Mouse (Mus musculus) MEL (cell line): Measurements from ENCODE around the gene Ttll4. TPM values are rescaled to one million over a fixed set of nuclear protein-coding genes. Genes with fewer than 3 reads are reported as not detected.

Experiments
- DNase-seq: peaks from one replicate; pipeline ENCODE4 v3.0.0; 2011; ENCODE audit warnings: low read depth, low spot score
- H3K27ac ChIP-seq: 2 replicates; pipeline ENCODE4 v1.5.1; 2012; ENCODE audit warnings: low read depth, mild to moderate bottlenecking, control low read depth, low read length, moderate library complexity; ENCODE audit not compliant: control insufficient read depth
- H3K27me3 ChIP-seq, 2 experiments: fragments of 150-350 bp in 1 of 2; sonication (generic) in 1 of 2; 2 replicates each; pipeline ENCODE4 v1.6.1; 2012; ENCODE audit warnings: low read length in 2 of 2, mild to moderate bottlenecking in 2 of 2, improper control_type of control experiment in 1 of 2, moderate library complexity in 1 of 2; ENCODE audit not compliant: insufficient read depth in 2 of 2, control insufficient read depth in 1 of 2
- H3K36me3 ChIP-seq, 2 experiments: 2 replicates each; pipeline ENCODE4 v1.6.1; 2012 to 2014; ENCODE audit warnings: low read length in 2 of 2, improper control_type of control experiment in 1 of 2, inconsistent platforms in 1 of 2, mild to moderate bottlenecking in 1 of 2; ENCODE audit not compliant: insufficient read depth in 2 of 2, control insufficient read depth in 1 of 2
- H3K4me1 ChIP-seq, 2 experiments: fragments of 150-350 bp in 1 of 2; sonication (generic) in 1 of 2; 2 replicates each; pipeline ENCODE4 v1.6.1; 2012; ENCODE audit warnings: low read length in 2 of 2, improper control_type of control experiment in 1 of 2, mild to moderate bottlenecking in 1 of 2; ENCODE audit not compliant: insufficient read depth in 2 of 2, control insufficient read depth in 1 of 2
- H3K4me3 ChIP-seq, 2 experiments: fragments of 150-350 bp in 1 of 2; sonication (generic) in 1 of 2; 2 replicates each; pipeline ENCODE4 v1.5.1; 2012; ENCODE audit warnings: low read depth in 2 of 2, low read length in 2 of 2, mild to moderate bottlenecking in 2 of 2, moderate library complexity in 2 of 2, control low read depth in 1 of 2, improper control_type of control experiment in 1 of 2; ENCODE audit not compliant: control insufficient read depth in 1 of 2, insufficient read depth in 1 of 2
- H3K79me2 ChIP-seq: 2 replicates; pipeline ENCODE4 v1.6.1; 2012; ENCODE audit warnings: mild to moderate bottlenecking, low read length, moderate library complexity; ENCODE audit not compliant: control insufficient read depth, poor library complexity, insufficient read depth
- H3K9ac ChIP-seq: 2 replicates; pipeline ENCODE4 v1.6.1; 2012; ENCODE audit warnings: low read depth, mild to moderate bottlenecking, control low read depth, low read length, moderate library complexity; ENCODE audit not compliant: control insufficient read depth, poor library complexity, severe bottlenecking
- H3K9me3 ChIP-seq: fragments of 150-350 bp; sonication (generic); replicated peaks from 2 replicates; pipeline ENCODE4 v1.6.1; 2012; ENCODE audit warnings: mild to moderate bottlenecking, low read length, improper control_type of control experiment, moderate library complexity; ENCODE audit not compliant: insufficient read depth
- BHLHE40 ChIP-seq: IDR thresholded peaks from 2 replicates; pipeline ENCODE4 v1.6.1; 2012; ENCODE audit warnings: low read depth, mild to moderate bottlenecking, inconsistent platforms, low read length, improper control_type of control experiment, borderline replicate concordance
- CHD1 ChIP-seq: IDR thresholded peaks from 2 replicates; pipeline ENCODE4 v1.6.1; 2012; ENCODE audit warnings: low read depth, mild to moderate bottlenecking, inconsistent platforms, low read length, improper control_type of control experiment
- CHD2 ChIP-seq: IDR thresholded peaks from 2 replicates; pipeline ENCODE4 v1.6.1; 2011; ENCODE audit warnings: low read length, improper control_type of control experiment
- CTCF ChIP-seq, 3 experiments: IDR thresholded peaks in 2 of 3; conservative IDR thresholded peaks in 1 of 3; 2 replicates each; pipeline ENCODE4 v1.5.1; 2011 to 2012; ENCODE audit warnings: low read length in 3 of 3, low read depth in 2 of 3, mild to moderate bottlenecking in 2 of 3, improper control_type of control experiment in 1 of 3, inconsistent platforms in 1 of 3, mixed read lengths in 1 of 3, moderate library complexity in 1 of 3; ENCODE audit not compliant: control insufficient read depth in 1 of 3, insufficient read depth in 1 of 3, poor library complexity in 1 of 3, severe bottlenecking in 1 of 3
- ETS1 ChIP-seq: IDR thresholded peaks from 2 replicates; pipeline ENCODE4 v1.6.1; 2012; ENCODE audit warnings: low read depth, mild to moderate bottlenecking, inconsistent platforms, low read length, improper control_type of control experiment, moderate library complexity
- HCFC1 ChIP-seq: IDR thresholded peaks from 2 replicates; pipeline ENCODE4 v1.6.1; 2012; ENCODE audit warnings: low read depth, mild to moderate bottlenecking, inconsistent platforms, low read length, improper control_type of control experiment, moderate library complexity
- JUND ChIP-seq: IDR thresholded peaks from 2 replicates; pipeline ENCODE4 v1.6.1; 2011; ENCODE audit warnings: low read depth, mild to moderate bottlenecking, improper control_type of control experiment, low read length
- MAFK ChIP-seq: IDR thresholded peaks from 2 replicates; pipeline ENCODE4 v1.6.1; 2011; ENCODE audit warnings: low read depth, mild to moderate bottlenecking, low read length, improper control_type of control experiment, borderline replicate concordance
- MEF2A ChIP-seq: IDR thresholded peaks from 2 replicates; pipeline ENCODE4 v1.6.1; 2014; ENCODE audit warnings: low read depth, mild to moderate bottlenecking, inconsistent platforms, low read length, improper control_type of control experiment; ENCODE audit not compliant: poor library complexity, insufficient replicate concordance, severe bottlenecking; ENCODE audit errors: extremely low read depth
- MYB ChIP-seq: IDR thresholded peaks from 2 replicates; pipeline ENCODE4 v1.6.1; 2011; ENCODE audit warnings: mild to moderate bottlenecking, low read depth, low read length, improper control_type of control experiment
- MYC ChIP-seq: IDR thresholded peaks from 2 replicates; pipeline ENCODE4 v1.6.1; 2011; ENCODE audit warnings: low read depth, mild to moderate bottlenecking, low read length, improper control_type of control experiment, moderate library complexity
- NRF1 ChIP-seq: IDR thresholded peaks from 2 replicates; pipeline ENCODE4 v1.6.1; 2014; ENCODE audit warnings: low read depth, mild to moderate bottlenecking, inconsistent platforms, low read length, improper control_type of control experiment, moderate library complexity; ENCODE audit not compliant: poor library complexity, insufficient read depth, severe bottlenecking
- POLR2AphosphoS2 ChIP-seq: IDR thresholded peaks from 2 replicates; pipeline ENCODE4 v1.6.1; 2011; ENCODE audit warnings: low read length, improper control_type of control experiment
- RCOR1 ChIP-seq: IDR thresholded peaks from 2 replicates; pipeline ENCODE4 v1.6.1; 2012; ENCODE audit warnings: low read depth, mild to moderate bottlenecking, inconsistent platforms, low read length, improper control_type of control experiment
- SIN3A ChIP-seq: IDR thresholded peaks from 2 replicates; pipeline ENCODE4 v1.6.1; 2012; ENCODE audit warnings: low read length, improper control_type of control experiment, inconsistent platforms
- TCF12 ChIP-seq: IDR thresholded peaks from 2 replicates; pipeline ENCODE4 v1.6.1; 2014; ENCODE audit warnings: low read depth, mild to moderate bottlenecking, inconsistent platforms, low read length, improper control_type of control experiment, moderate library complexity
- UBTF ChIP-seq: IDR thresholded peaks from 2 replicates; pipeline ENCODE4 v1.6.1; 2012; ENCODE audit warnings: low read depth, mild to moderate bottlenecking, inconsistent platforms, low read length, improper control_type of control experiment, moderate library complexity, borderline replicate concordance; ENCODE audit not compliant: insufficient read depth
- USF1 ChIP-seq: IDR thresholded peaks from 2 replicates; pipeline ENCODE4 v1.6.1; 2014; ENCODE audit warnings: low read depth, mild to moderate bottlenecking, inconsistent platforms, low read length, improper control_type of control experiment, moderate library complexity
- ZMIZ1 ChIP-seq: IDR thresholded peaks from 2 replicates; pipeline ENCODE4 v1.6.1; 2012; ENCODE audit warnings: low read depth, mild to moderate bottlenecking, inconsistent platforms, low read length, improper control_type of control experiment, moderate library complexity
- polyA plus RNA-seq, 2 experiments: library from polyadenylated mRNA; stranded (reverse) in 1 of 2; unstranded in 1 of 2; fragments of >175 nt in 1 of 2; fragments of >200 nt in 1 of 2; gene quantifications; 2 replicates each; pipeline versions ENCODE4 v1.2.1 to v1.2.4; 2012; ENCODE audit warnings: low replicate concordance in 2 of 2, low read depth in 1 of 2; ENCODE audit not compliant: insufficient read length in 2 of 2, insufficient read depth in 1 of 2, missing spikeins in 1 of 2
- total RNA-seq: library from RNA; depleted of rRNA; stranded (reverse); fragments of 300-350 nt; gene quantifications from 2 replicates; pipeline ENCODE4 v1.2.3, GENCODE M21; 2012

Ttll4 gene
- total and polyA plus RNA-seq, 3 experiments: 27.8 to 85.9 TPM; not detected in 1

GRCm38 (mm10) chr1:74677843-74678242, 16.3 kb downstream of the Ttll4 start:
- no peak overlapping the region for H3K4me3 ChIP-seq
- no peak overlapping the region for H3K9ac ChIP-seq
- H3K79me2 ChIP-seq: no peaks in the 10 kb centered on the region; the same call in 1 of the 2 replicates
- H3K4me1 ChIP-seq: no peaks in the 10 kb centered on the region
- H3K27me3 ChIP-seq: no peaks in the 10 kb centered on the region
- no peak for TF ChIP-seq ETS1
- no peak for TF ChIP-seq MYB
- no peak for TF ChIP-seq MAFK
- TF ChIP-seq NRF1: no peak
- TF ChIP-seq CHD1: no peak
- no peak for TF ChIP-seq HCFC1
- no peak for TF ChIP-seq CTCF (IDR thresholded peaks at IDR 0.05 in 2 of 3, conservative IDR thresholded peaks at IDR 0.05 in 1 of 3; ENCODE audit: control insufficient read depth in 1 of 3, insufficient read depth in 1 of 3, low read depth in 2 of 3, low read length in 3 of 3, poor library complexity in 1 of 3, severe bottlenecking in 1 of 3)
- no peak for TF ChIP-seq BHLHE40
- TF ChIP-seq, all 39 proteins: peak for 0
- Histone ChIP-seq H3K27ac (no peak overlapping the region), H3K9me3 (no peaks in the 10 kb centered on the region), H3K36me3 (peaks cover 0 to 21% of the 10 kb centered on the region in 2 experiments; a peak in 2 of 4 replicates)
- DNase-seq: no peak

DNA sequence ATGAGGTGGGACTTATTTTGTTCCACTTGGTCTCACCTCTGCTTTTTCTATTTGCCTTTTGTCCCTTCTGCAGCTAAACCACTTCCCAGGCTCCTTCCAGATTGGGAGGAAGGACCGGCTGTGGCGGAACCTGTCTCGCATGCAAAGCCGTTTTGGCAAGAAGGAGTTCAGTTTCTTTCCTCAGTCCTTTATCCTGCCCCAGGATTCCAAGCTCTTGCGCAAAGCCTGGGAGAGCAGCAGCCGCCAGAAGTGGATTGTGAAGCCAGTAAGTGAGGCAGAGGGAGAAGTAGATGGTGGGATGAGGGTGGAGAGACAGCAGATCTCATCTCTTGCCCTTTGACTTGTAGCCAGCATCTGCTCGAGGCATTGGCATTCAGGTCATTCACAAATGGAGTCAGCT, 25.6 kb downstream of the Ttll4 start:
- H3K36me3 ChIP-seq: peaks cover 0 to 39% of the 10 kb centered on the region in 2 experiments; a peak in 2 of 4 replicates
- H3K4me1 ChIP-seq: no peaks in the 10 kb centered on the region
- TF ChIP-seq RCOR1 (no peak), NRF1 (no peak), UBTF (no peak), SIN3A (no peak), CHD2 (no peak)
- H3K79me2 ChIP-seq: no peaks in the 10 kb centered on the region
- no peak overlapping the region for H3K27ac ChIP-seq
- no peaks in the 10 kb centered on the region for H3K27me3 ChIP-seq
- H3K9ac ChIP-seq: no peak overlapping the region
- no peak overlapping the region for H3K4me3 ChIP-seq
- no peak for DNase-seq
- H3K9me3 ChIP-seq: no peaks in the 10 kb centered on the region

- TF ChIP-seq TCF12 (no peak), SIN3A (no peak), HCFC1 (no peak), POLR2AphosphoS2 (no peak), NRF1 (no peak), MYB (no peak), JUND (no peak), ZMIZ1 (no peak), MEF2A (no peak), USF1 (no peak), MYC (no peak)
- H3K27me3 ChIP-seq: no peaks in the 10 kb centered on the region
- no peak for DNase-seq
- no peak overlapping the region for H3K9ac ChIP-seq
- H3K79me2 ChIP-seq: no peaks in the 10 kb centered on the region
- H3K4me3 ChIP-seq: no peak overlapping the region
- H3K36me3 ChIP-seq: peaks cover 0 to 23% of the 10 kb centered on the region in 2 experiments; a peak in 2 of 4 replicates
- no peak overlapping the region for H3K27ac ChIP-seq
- H3K9me3 ChIP-seq: no peaks in the 10 kb centered on the region
- H3K4me1 ChIP-seq: no peaks in the 10 kb centered on the region
Observed at GRCm38 (mm10) chr1:74693891-74694583, 32.5 kb downstream of the Ttll4 start.
